Mouse (Mus musculus) liver, embryonic 15.5 days (tissue): ENCODE measurements at regions not wholly inside any gene's neighbourhood (a gene's known extent, or its start where the extent isn't known, plus 50 kb on each side); places are given as distances from the start of the nearest gene placed in this dataset.

Experiments
- ATAC-seq: fragments of 200-750 bp; cut with Nextera tagmentation; 2 replicates; pipeline ENCODE4 v1.8.0; 2017; ENCODE audit warnings: moderate number of reproducible peaks, mild to moderate bottlenecking, moderate library complexity; ENCODE audit not compliant: insufficient read depth
- H3K27ac ChIP-seq: fragments of 300-500 bp; sonication (generic); replicated peaks from 2 replicates; pipeline ENCODE4 v1.5.1; 2015; ENCODE audit warnings: mild to moderate bottlenecking, inconsistent platforms
- H3K27me3 ChIP-seq: fragments of 300-500 bp; sonication (generic); 2 replicates; pipeline ENCODE4 v1.6.1; 2015; ENCODE audit warnings: mild to moderate bottlenecking, inconsistent platforms
- H3K36me3 ChIP-seq: fragments of 300-500 bp; sonication (generic); replicated peaks from 2 replicates; pipeline ENCODE4 v1.6.1; 2015; ENCODE audit warnings: moderate library complexity, mild to moderate bottlenecking, inconsistent platforms
- H3K4me1 ChIP-seq: fragments of 300-500 bp; sonication (generic); replicated peaks from 2 replicates; pipeline ENCODE4 v1.6.1; 2015; ENCODE audit warnings: inconsistent platforms
- H3K4me2 ChIP-seq: fragments of 300-500 bp; sonication (generic); 2 replicates; pipeline ENCODE4 v1.6.1; 2015; ENCODE audit warnings: moderate library complexity, mild to moderate bottlenecking, inconsistent platforms
- H3K4me3 ChIP-seq: fragments of 300-500 bp; sonication (generic); replicated peaks from 2 replicates; pipeline ENCODE4 v1.5.1; 2015; ENCODE audit warnings: mild to moderate bottlenecking, inconsistent platforms
- H3K9ac ChIP-seq: fragments of 300-500 bp; sonication (generic); 2 replicates; pipeline ENCODE4 v1.6.1; 2015; ENCODE audit warnings: moderate library complexity, mild to moderate bottlenecking, inconsistent platforms
- H3K9me3 ChIP-seq: fragments of 300-500 bp; sonication (generic); replicated peaks from 2 replicates; pipeline ENCODE4 v1.6.1; 2016; ENCODE audit warnings: inconsistent platforms
- WGBS: fragments of 180-500 bp; shearing (Covaris S2); methylation state at CpG from one replicate; pipeline ENCODE4 v1.1.7; 2015; ENCODE audit warnings: mixed read lengths; ENCODE audit not compliant: insufficient replicate concordance; 5-methylcytosine and 5-hydroxymethylcytosine counted together

- ATAC-seq, result no peak
- Histone ChIP-seq H3K9ac (no peak overlapping the region), H3K36me3 (no peaks in the 10 kb centered on the region), H3K27me3 (no peaks in the 10 kb centered on the region), H3K9me3 (no peaks in the 10 kb centered on the region), H3K4me1 (no peaks in the 10 kb centered on the region), H3K4me2 (no peak overlapping the region), H3K4me3 (no peak overlapping the region), H3K27ac (no peak overlapping the region)
- WGBS, result 70% methylated on average over 6 of the region's 6 CpGs
Observed at GRCm38 (mm10) chr14:31944682-31945081, 84.1 kb upstream of the Galnt15 start.

- H3K9me3 ChIP-seq, result no peaks in the 10 kb centered on the region
- no peak overlapping the region for H3K9ac ChIP-seq
- H3K36me3 ChIP-seq, result no peaks in the 10 kb centered on the region
- H3K27ac ChIP-seq, result no peak overlapping the region
- 57% methylated on average over 7 of the region's 7 CpGs for WGBS
- H3K4me3 ChIP-seq, result no peak overlapping the region
- no peaks in the 10 kb centered on the region for H3K4me1 ChIP-seq
- H3K4me2 ChIP-seq, result no peak overlapping the region
- no peaks in the 10 kb centered on the region for H3K27me3 ChIP-seq
- no peak for ATAC-seq
Observed at GRCm38 (mm10) chr14:31945125-31945524, 83.7 kb upstream of the Galnt15 start.

- Histone ChIP-seq H3K4me2 (no peak overlapping the region), H3K9me3 (no peaks in the 10 kb centered on the region), H3K4me1 (no peaks in the 10 kb centered on the region), H3K9ac (no peak overlapping the region), H3K36me3 (no peaks in the 10 kb centered on the region), H3K27ac (no peak overlapping the region), H3K27me3 (no peaks in the 10 kb centered on the region), H3K4me3 (no peak overlapping the region)
- WGBS, result 32% methylated on average over 1 of the region's 1 CpGs
- no peak for ATAC-seq
Observed at GRCm38 (mm10) chr14:31946032-31946431, 82.8 kb upstream of the Galnt15 start.

DNA sequence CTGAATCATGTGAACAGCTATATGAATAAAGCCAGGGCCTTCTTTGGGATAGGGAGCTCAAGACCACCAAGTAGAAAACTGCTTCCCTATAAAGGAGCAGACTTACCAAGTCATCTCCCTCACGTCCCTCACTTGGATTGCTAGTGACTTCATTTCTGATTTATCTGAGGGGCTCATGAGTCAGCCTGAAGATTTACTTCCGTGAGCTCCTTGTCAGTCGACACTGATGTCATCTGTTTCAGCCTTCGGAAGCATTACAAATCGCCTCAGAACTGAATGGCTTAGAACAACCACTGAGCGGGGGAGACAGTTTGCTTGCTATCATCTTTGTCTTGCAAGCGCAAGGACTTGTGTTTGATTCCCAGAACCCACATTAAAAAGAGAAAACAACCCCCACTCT lies 81.5 kb upstream of the Galnt15 start:
- no peaks in the 10 kb centered on the region for H3K9me3 ChIP-seq
- H3K9ac ChIP-seq, result no peak overlapping the region
- no peaks in the 10 kb centered on the region for H3K4me1 ChIP-seq
- no peak overlapping the region for H3K4me2 ChIP-seq
- no peak for ATAC-seq
- WGBS, result 24% methylated on average over 7 of the region's 7 CpGs
- H3K27ac ChIP-seq, result no peak overlapping the region
- H3K36me3 ChIP-seq, result no peaks in the 10 kb centered on the region
- H3K27me3 ChIP-seq, result no peaks in the 10 kb centered on the region
- H3K4me3 ChIP-seq, result no peak overlapping the region

GRCm38 (mm10) chr14:31951894-31952293 lies 76.9 kb upstream of the Galnt15 start:
- Histone ChIP-seq H3K9me3 (no peaks in the 10 kb centered on the region), H3K36me3 (no peaks in the 10 kb centered on the region), H3K4me1 (no peaks in the 10 kb centered on the region), H3K9ac (no peak overlapping the region), H3K27ac (no peak overlapping the region), H3K27me3 (no peaks in the 10 kb centered on the region), H3K4me2 (no peak overlapping the region), H3K4me3 (no peak overlapping the region)
- 57% methylated on average over 3 of the region's 3 CpGs for WGBS
- ATAC-seq, result no peak

- H3K27me3 ChIP-seq, result peaks cover 6% of the 10 kb centered on the region; the same call in 1 of the 2 replicates
- H3K4me1 ChIP-seq, result no peaks in the 10 kb centered on the region
- no peaks in the 10 kb centered on the region for H3K9me3 ChIP-seq
- no peak for ATAC-seq
- H3K4me3 ChIP-seq, result no peak overlapping the region
- H3K36me3 ChIP-seq, result no peaks in the 10 kb centered on the region
- H3K27ac ChIP-seq, result no peak overlapping the region
- WGBS, result 75% methylated on average over 4 of the region's 4 CpGs
- no peak overlapping the region for H3K9ac ChIP-seq
- no peak overlapping the region for H3K4me2 ChIP-seq
Observed at GRCm38 (mm10) chr14:31953783-31954182, 75.0 kb upstream of the Galnt15 start.

- 2% methylated on average over 4 of the region's 4 CpGs for WGBS
- H3K27me3 ChIP-seq, result peaks cover 6% of the 10 kb centered on the region; the same call in 1 of the 2 replicates
- no peaks in the 10 kb centered on the region for H3K4me1 ChIP-seq
- H3K9me3 ChIP-seq, result no peaks in the 10 kb centered on the region
- H3K4me3 ChIP-seq, result no peak overlapping the region
- no peak overlapping the region for H3K4me2 ChIP-seq
- H3K36me3 ChIP-seq, result no peaks in the 10 kb centered on the region
- H3K27ac ChIP-seq, result no peak overlapping the region
- H3K9ac ChIP-seq, result no peak overlapping the region
- no peak for ATAC-seq
Observed at GRCm38 (mm10) chr14:31954945-31955344, 73.8 kb upstream of the Galnt15 start.

- Histone ChIP-seq H3K27ac (no peak overlapping the region), H3K4me2 (no peak overlapping the region), H3K4me1 (0 out of 2 replicates have a peak, but pooled peaks cover 5% of the 10 kb centered on the region), H3K4me3 (no peak overlapping the region), H3K36me3 (no peaks in the 10 kb centered on the region), H3K9me3 (no peaks in the 10 kb centered on the region), H3K27me3 (peaks cover 12% of the 10 kb centered on the region; the same call in 1 of the 2 replicates), H3K9ac (no peak overlapping the region)
- WGBS, result 67% methylated on average over 10 of the region's 10 CpGs
- ATAC-seq, result no peak
Observed at GRCm38 (mm10) chr14:31957211-31957638, 71.6 kb upstream of the Galnt15 start.

DNA sequence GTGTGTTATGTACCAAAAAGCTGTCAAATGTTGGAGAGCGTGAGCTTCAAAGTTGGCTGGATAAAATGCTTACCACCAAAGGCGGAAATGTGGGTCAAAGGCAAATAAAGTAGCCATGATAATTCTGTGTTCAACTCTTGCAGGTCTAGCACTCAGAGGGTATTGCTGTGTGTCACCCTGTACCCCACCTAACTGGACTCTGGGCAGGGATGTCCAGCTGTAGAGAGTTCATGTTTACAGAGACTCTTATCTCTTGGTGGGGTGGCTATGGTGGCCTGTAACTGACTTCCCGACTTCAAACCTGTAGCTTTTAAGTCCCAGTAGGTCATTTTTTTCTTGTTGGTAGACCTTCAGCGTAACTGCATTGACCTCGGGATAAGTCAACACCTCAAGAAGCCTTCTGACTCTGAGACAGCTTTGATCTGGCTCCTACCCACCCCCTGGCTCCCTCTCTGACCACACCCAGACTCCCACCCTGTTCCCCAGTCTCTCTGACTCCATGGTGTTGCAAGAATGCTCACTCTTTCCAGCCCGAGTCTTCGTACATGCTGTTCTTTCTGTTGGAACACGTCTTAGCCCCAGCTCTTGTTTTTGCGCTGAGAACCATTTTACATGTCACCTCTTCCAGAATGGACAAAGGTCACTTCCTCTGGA lies 68.5 kb upstream of the Galnt15 start:
- 68% methylated on average over 9 of the region's 9 CpGs for WGBS
- H3K9me3 ChIP-seq, result no peaks in the 10 kb centered on the region
- ATAC-seq, result peak; percentile 56; the same call in 1 of the 2 replicates
- no peak overlapping the region for H3K9ac ChIP-seq
- H3K4me2 ChIP-seq, result no peak overlapping the region
- no peak overlapping the region for H3K4me3 ChIP-seq
- peaks cover 41% of the 10 kb centered on the region for H3K27me3 ChIP-seq
- H3K27ac ChIP-seq, result no peak overlapping the region
- 0 out of 2 replicates have a peak, but pooled peaks cover 5% of the 10 kb centered on the region for H3K4me1 ChIP-seq
- H3K36me3 ChIP-seq, result no peaks in the 10 kb centered on the region

DNA sequence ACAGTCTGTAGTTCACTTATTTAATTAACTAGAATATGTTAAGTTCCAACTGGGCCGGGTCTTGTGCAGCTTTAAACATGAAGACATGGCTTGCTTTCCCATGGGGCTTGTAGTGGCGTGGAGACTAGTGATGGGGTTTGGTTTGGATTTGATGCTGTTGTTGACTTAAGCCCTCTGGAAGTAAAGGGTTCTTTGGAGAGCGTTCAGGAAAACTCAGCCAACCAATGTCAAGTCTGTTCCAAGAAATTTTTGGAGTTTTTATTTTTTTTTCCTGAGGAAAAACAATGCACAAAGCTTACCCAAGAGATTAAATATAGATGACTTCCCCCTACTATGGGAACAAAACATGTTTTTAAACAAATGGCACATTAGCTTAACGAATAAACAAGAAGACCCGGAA lies 67.3 kb upstream of the Galnt15 start:
- no peaks in the 10 kb centered on the region for H3K36me3 ChIP-seq
- no peak overlapping the region for H3K4me2 ChIP-seq
- ATAC-seq, result no peak
- peaks cover 41% of the 10 kb centered on the region for H3K27me3 ChIP-seq
- no peak overlapping the region for H3K9ac ChIP-seq
- no peak overlapping the region for H3K4me3 ChIP-seq
- H3K9me3 ChIP-seq, result no peaks in the 10 kb centered on the region
- WGBS, result 69% methylated on average over 5 of the region's 5 CpGs
- 0 out of 2 replicates have a peak, but pooled peaks cover 5% of the 10 kb centered on the region for H3K4me1 ChIP-seq
- no peak overlapping the region for H3K27ac ChIP-seq

DNA sequence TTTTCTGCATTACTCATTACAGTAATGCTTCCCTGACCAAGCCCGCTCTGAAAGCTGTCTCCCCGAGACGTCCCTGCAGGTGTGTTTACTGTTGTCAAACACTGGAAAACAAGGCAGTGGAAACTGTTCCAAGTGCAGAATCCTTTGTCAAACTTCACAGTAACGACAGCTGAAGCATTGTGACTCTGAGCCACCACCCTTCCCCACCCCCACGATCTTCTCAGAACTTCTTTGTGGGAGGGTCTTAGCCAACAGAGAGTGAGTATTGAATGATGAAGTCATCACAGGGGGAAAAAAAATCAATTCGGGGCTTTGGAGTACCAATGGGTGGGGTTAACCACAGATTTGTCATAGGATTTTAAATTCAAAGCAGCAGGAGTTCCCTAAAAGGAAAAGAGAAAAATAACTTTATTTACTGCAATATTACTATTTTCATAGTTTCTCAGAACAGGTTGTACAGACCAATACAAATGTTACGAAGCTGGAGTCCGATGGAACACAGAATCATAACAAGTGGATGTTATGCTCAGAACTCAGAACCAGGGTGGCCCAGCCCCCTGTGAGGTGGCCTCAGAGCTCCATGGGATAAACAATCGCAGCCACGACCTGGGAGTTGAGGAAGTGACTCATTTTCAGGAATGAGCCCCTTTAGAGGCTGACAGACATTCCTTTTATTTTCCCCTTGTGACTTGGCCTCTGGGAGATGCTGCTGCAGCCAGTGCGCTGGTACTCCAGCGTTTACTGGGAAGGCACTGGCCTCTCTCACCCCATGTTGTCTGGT lies 65.5 kb upstream of the Galnt15 start:
- Histone ChIP-seq H3K9me3 (no peaks in the 10 kb centered on the region), H3K27ac (no peak overlapping the region), H3K4me2 (no peak overlapping the region), H3K27me3 (peaks cover 35% of the 10 kb centered on the region), H3K4me1 (0 out of 2 replicates have a peak, but pooled peaks cover 5% of the 10 kb centered on the region), H3K4me3 (no peak overlapping the region), H3K36me3 (no peaks in the 10 kb centered on the region), H3K9ac (no peak overlapping the region)
- no peak for ATAC-seq
- WGBS, result 27% methylated on average over 12 of the region's 12 CpGs
